ENCODE assay signal across 15 mouse cellular contexts in the genomic region with DNA sequence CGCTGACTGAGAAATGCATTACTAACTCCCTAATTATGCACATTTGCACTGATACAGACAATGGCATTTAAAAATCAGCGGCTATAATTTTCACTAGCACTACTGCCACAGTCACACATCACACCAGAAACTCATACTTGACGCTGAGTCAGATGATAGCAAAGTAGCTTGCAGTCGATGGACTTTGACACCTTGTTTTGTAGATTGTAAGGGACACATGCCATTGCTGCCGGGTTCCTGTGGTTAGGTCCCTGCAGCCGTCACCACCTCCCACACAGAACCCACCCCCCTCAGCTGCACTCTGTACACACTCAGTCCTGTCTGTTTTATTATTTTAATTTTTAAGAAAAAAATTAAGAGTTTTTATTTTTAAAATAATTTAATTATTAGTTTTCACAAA.
"Had no signal": no experiment of that assay in that cellular context is flagged by ENCODE, and none has a peak within 500 bp of the region (broad histone marks: within the 10 kb centered on the region; RNA-seq: fewer than 3 reads in every experiment).

No protein-coding gene starts in this region.

- DNase-seq: layer of hippocampus, postnatal 36 days; lung, adult 18-20 months; lung, postnatal 10 days; lung, postnatal 36 days; thymus, adult 2 months; thymus, postnatal 25 days had no signal

- H3K27me3 ChIP-seq: liver, embryonic 15.5 days; lung, embryonic 15.5 days; megakaryocyte, embryonic 14.5 days; midbrain, embryonic 13.5 days had no signal

- ATAC-seq: midbrain, embryonic 13.5 days; midbrain, embryonic 16.5 days had no signal

- H3K4me2 ChIP-seq: liver, embryonic 11.5 days; liver, embryonic 15.5 days; lung, embryonic 15.5 days; midbrain, embryonic 13.5 days had no signal

- H3K4me1 ChIP-seq: liver, embryonic 15.5 days; lung, embryonic 15.5 days; megakaryocyte, embryonic 14.5 days; midbrain, embryonic 10.5 days; midbrain, embryonic 13.5 days had no signal

- H3K9ac ChIP-seq: liver, embryonic 15.5 days; lung, embryonic 15.5 days; midbrain, embryonic 13.5 days had no signal

- H3K9me3 ChIP-seq: liver, embryonic 15.5 days; lung, embryonic 15.5 days; megakaryocyte, embryonic 14.5 days; midbrain, embryonic 10.5 days; midbrain, embryonic 13.5 days had no signal

- H3K27ac ChIP-seq: kidney, postnatal 0 days; left cerebral cortex, adult 2 months; liver, embryonic 15.5 days; lung, embryonic 15.5 days; midbrain, embryonic 10.5 days; midbrain, embryonic 13.5 days had no signal

- H3K4me3 ChIP-seq: left cerebral cortex, adult 2 months; liver, embryonic 15.5 days; lung, embryonic 15.5 days; megakaryocyte, embryonic 14.5 days; midbrain, embryonic 10.5 days; midbrain, embryonic 13.5 days had no signal

- H3K36me3 ChIP-seq: lung, embryonic 15.5 days had no signal
